Mouse (Mus musculus): Measurements from ENCODE around the gene Sik3. TPM values are rescaled to one million over a fixed set of nuclear protein-coding genes. Genes with fewer than 3 reads are reported as not detected.

The Sik3 gene
- polyA plus RNA-seq, 1 experiment from 2014 or later: 10.6 TPM

DNA sequence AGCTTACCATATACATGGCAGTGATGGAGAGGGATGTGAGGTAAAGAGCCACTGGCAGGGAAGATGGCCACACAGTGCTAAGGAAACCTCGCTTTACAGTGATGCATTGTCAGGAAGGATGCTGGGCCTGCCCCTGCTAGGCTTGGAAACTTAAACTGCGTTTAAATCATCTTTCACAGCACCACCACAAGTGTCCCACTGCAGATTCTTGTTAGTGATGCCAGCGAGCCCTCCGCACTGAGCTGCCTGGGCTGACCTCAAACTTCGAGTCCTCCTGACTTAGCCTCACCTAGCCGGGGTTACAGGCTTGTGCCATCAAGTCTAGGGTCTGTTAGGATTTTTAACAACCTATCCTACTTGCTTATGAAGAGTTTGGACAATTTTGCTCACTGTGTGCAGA, 161.3 kb downstream of the Sik3 start:
- H3K9me3 ChIP-seq (ENCODE audit: control insufficient read depth, low read length): no peaks in the 10 kb centered on the region
- no peak overlapping the region for H3K4me2 ChIP-seq (ENCODE audit: low read depth, severe bottlenecking)
- DNase-seq (ENCODE audit: low spot score) (no peak), ATAC-seq (ENCODE audit: insufficient number of reproducible peaks, low FRiP score, low TSS enrichment, low read depth) (no peak)
- H3K4me1 ChIP-seq (ENCODE audit: control insufficient read depth, insufficient read depth, low read length): 0 out of 2 replicates have a peak, but pooled peaks cover 3% of the 10 kb centered on the region
- H3K36me3 ChIP-seq (ENCODE audit: control insufficient read depth, insufficient read depth, low read length): no peaks in the 10 kb centered on the region
- no peaks in the 10 kb centered on the region for H3K27me3 ChIP-seq (ENCODE audit: control insufficient read depth, insufficient read depth, low read length)
- H3K4me3 ChIP-seq (ENCODE audit: low read depth, low read length): no peak overlapping the region
- no peak overlapping the region for H3K9ac ChIP-seq (ENCODE audit: low read length)
- WGBS: 88% methylated on average over 6 of the region's 6 CpGs
- no peak overlapping the region for H3K27ac ChIP-seq (replicated peaks; ENCODE audit: low read depth, low read length)

DNA sequence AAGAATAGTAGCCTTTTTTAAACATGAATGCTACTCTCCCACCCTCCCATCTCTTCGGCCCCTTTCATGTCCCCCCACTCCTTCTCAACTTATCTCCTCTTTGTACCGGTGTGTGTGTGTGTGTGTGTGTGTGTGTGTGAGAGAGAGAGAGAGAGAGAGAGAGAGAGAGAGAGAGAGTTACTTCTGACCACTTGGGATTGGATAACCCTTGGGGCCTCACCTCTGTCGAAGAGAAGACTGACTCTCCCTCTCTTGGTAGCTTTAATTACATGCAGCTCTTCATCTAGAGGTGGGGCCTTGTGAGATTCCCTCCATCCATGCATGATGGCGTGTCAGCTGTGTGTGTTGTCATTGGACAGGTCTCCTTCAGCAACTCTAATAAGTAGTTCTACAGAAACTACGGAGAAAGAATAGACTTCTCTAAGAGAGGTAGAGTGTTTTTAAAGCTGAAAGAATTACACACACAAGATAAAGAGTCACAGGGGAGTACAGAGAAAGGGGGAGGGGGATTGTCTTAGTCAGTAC, 162.2 kb downstream of the Sik3 start:
- ATAC-seq (ENCODE audit: insufficient number of reproducible peaks, low FRiP score, low TSS enrichment, low read depth): no peak
- H3K4me3 ChIP-seq (ENCODE audit: low read depth, low read length): no peak overlapping the region
- no peak overlapping the region for H3K9ac ChIP-seq (ENCODE audit: low read length)
- no peak overlapping the region for H3K27ac ChIP-seq (replicated peaks; ENCODE audit: low read depth, low read length)
- H3K36me3 ChIP-seq (ENCODE audit: control insufficient read depth, insufficient read depth, low read length): peaks cover 4% of the 10 kb centered on the region; the same call in 1 of the 2 replicates
- H3K4me2 ChIP-seq (ENCODE audit: low read depth, severe bottlenecking): no peak overlapping the region
- no peak for DNase-seq (ENCODE audit: low spot score)
- 0 out of 2 replicates have a peak, but pooled peaks cover 3% of the 10 kb centered on the region for H3K4me1 ChIP-seq (ENCODE audit: control insufficient read depth, insufficient read depth, low read length)
- H3K27me3 ChIP-seq (ENCODE audit: control insufficient read depth, insufficient read depth, low read length): no peaks in the 10 kb centered on the region
- H3K9me3 ChIP-seq (ENCODE audit: control insufficient read depth, low read length): no peaks in the 10 kb centered on the region
- WGBS: 86% methylated on average over 5 of the region's 5 CpGs

DNA sequence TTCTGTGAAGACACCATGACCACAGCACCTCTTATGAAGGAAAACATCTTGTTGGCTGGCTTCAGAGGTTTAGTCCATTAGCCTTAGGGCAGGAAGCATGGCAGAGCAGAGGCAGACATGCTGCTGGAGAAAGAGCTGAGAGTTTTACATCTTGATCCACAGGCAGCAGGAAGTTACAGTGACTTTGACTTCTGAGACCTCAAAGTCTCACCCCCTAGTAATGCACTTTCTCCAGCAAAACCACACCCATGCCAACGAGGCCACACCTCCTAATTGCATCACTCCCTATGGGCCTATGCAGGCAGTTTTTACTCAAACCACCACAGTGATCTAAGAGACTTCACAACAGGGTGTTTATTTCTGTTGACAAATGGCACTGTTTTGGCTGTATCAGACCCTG, 162.7 kb downstream of the Sik3 start:
- Histone ChIP-seq H3K36me3 (ENCODE audit: control insufficient read depth, insufficient read depth, low read length) (peaks cover 4% of the 10 kb centered on the region; the same call in 1 of the 2 replicates), H3K4me2 (ENCODE audit: low read depth, severe bottlenecking) (no peak overlapping the region), H3K27ac (replicated peaks; ENCODE audit: low read depth, low read length) (no peak overlapping the region), H3K9ac (ENCODE audit: low read length) (no peak overlapping the region), H3K9me3 (ENCODE audit: control insufficient read depth, low read length) (no peaks in the 10 kb centered on the region), H3K4me1 (ENCODE audit: control insufficient read depth, insufficient read depth, low read length) (0 out of 2 replicates have a peak, but pooled peaks cover 3% of the 10 kb centered on the region), H3K27me3 (ENCODE audit: control insufficient read depth, insufficient read depth, low read length) (no peaks in the 10 kb centered on the region), H3K4me3 (ENCODE audit: low read depth, low read length) (no peak overlapping the region)
- DNase-seq (ENCODE audit: low spot score): no peak
- ATAC-seq (ENCODE audit: insufficient number of reproducible peaks, low FRiP score, low TSS enrichment, low read depth): no peak
- WGBS: 28% methylated on average over 1 of the region's 1 CpGs

DNA sequence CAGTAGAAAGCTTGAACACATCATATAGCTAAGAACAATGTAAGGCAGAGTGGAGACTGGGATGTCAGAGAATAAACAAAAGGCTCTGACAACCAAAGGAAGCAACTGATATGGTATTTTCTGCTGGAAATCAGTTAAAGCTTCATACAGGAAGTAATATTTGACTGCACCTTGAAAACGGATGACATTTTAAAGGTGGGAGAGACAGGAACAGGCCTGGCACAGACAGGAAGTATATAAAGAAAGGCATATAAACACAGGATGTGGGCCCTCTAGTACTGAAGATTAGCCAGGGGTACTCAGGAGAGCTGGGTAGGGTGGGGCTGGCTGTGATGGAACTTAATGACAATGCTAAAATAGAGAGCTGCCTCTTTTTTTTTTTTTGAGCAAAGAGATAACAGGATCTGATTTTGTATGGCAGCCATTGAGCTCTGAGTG, 163.3 kb downstream of the Sik3 start:
- ATAC-seq (ENCODE audit: insufficient number of reproducible peaks, low FRiP score, low TSS enrichment, low read depth): no peak
- H3K27me3 ChIP-seq (ENCODE audit: control insufficient read depth, insufficient read depth, low read length): no peaks in the 10 kb centered on the region
- WGBS: 52% methylated on average over 1 of the region's 1 CpGs
- H3K36me3 ChIP-seq (ENCODE audit: control insufficient read depth, insufficient read depth, low read length): peaks cover 4% of the 10 kb centered on the region; the same call in 1 of the 2 replicates
- H3K9ac ChIP-seq (ENCODE audit: low read length): no peak overlapping the region
- H3K9me3 ChIP-seq (ENCODE audit: control insufficient read depth, low read length): no peaks in the 10 kb centered on the region
- no peak overlapping the region for H3K27ac ChIP-seq (replicated peaks; ENCODE audit: low read depth, low read length)
- no peak overlapping the region for H3K4me2 ChIP-seq (ENCODE audit: low read depth, severe bottlenecking)
- H3K4me3 ChIP-seq (ENCODE audit: low read depth, low read length): no peak overlapping the region
- DNase-seq (ENCODE audit: low spot score): no peak
- 0 out of 2 replicates have a peak, but pooled peaks cover 3% of the 10 kb centered on the region for H3K4me1 ChIP-seq (ENCODE audit: control insufficient read depth, insufficient read depth, low read length)

DNA sequence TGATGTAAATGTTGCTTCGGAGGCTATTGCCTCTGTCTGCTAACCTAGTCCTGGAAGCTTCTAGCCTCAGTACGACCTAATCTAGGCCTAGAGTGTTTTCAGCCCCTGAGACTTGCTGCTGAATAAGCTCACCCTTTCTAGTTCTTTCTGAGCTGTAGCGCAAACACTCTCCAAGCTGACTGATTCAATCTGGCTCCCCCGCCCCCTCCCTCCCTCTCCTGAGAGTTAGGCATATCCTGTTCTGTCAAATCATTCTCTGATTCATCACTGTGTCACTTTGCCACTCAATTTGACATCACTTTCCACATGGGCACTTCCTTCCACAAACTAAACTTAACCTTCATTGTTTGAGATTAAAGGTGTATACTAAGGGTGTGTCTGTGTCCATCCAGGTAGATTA, 164.0 kb downstream of the Sik3 start:
- DNase-seq (ENCODE audit: low spot score) (no peak), ATAC-seq (ENCODE audit: insufficient number of reproducible peaks, low FRiP score, low TSS enrichment, low read depth) (no peak)
- Histone ChIP-seq H3K4me1 (ENCODE audit: control insufficient read depth, insufficient read depth, low read length) (0 out of 2 replicates have a peak, but pooled peaks cover 3% of the 10 kb centered on the region), H3K4me2 (ENCODE audit: low read depth, severe bottlenecking) (no peak overlapping the region), H3K27me3 (ENCODE audit: control insufficient read depth, insufficient read depth, low read length) (no peaks in the 10 kb centered on the region), H3K36me3 (ENCODE audit: control insufficient read depth, insufficient read depth, low read length) (peaks cover 4% of the 10 kb centered on the region; the same call in 1 of the 2 replicates), H3K27ac (replicated peaks; ENCODE audit: low read depth, low read length) (no peak overlapping the region), H3K4me3 (ENCODE audit: low read depth, low read length) (no peak overlapping the region), H3K9ac (ENCODE audit: low read length) (no peak overlapping the region), H3K9me3 (ENCODE audit: control insufficient read depth, low read length) (no peaks in the 10 kb centered on the region)
- 88% methylated on average over 4 of the region's 4 CpGs for WGBS

DNA sequence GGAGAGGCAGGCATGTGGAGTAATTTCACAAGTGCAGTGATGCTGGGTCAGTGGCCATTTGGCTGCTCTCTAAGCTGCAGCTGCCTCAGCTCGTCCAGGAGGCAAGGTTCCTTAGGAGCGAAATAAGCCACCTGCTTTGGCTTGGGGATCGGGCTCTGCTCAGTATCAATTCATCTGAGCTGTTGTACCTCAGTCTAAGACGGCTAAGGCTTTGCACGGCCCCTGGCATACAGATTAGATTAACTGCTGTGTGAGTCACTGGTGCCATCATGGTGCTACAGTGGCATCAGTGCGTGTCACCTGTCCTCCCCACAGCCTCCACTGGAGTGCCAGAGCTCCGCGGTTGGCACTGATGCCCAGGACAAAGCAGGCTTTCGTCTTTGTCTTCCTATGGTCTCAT, 166.0 kb downstream of the Sik3 start:
- no peak for DNase-seq (ENCODE audit: low spot score)
- H3K27ac ChIP-seq (replicated peaks; ENCODE audit: low read depth, low read length): no peak overlapping the region
- no peaks in the 10 kb centered on the region for H3K27me3 ChIP-seq (ENCODE audit: control insufficient read depth, insufficient read depth, low read length)
- WGBS: 90% methylated on average over 9 of the region's 9 CpGs
- H3K9me3 ChIP-seq (ENCODE audit: control insufficient read depth, low read length): no peaks in the 10 kb centered on the region
- ATAC-seq (ENCODE audit: insufficient number of reproducible peaks, low FRiP score, low TSS enrichment, low read depth): no peak
- H3K4me1 ChIP-seq (ENCODE audit: control insufficient read depth, insufficient read depth, low read length): 0 out of 2 replicates have a peak, but pooled peaks cover 3% of the 10 kb centered on the region
- peaks cover 4% of the 10 kb centered on the region; the same call in 1 of the 2 replicates for H3K36me3 ChIP-seq (ENCODE audit: control insufficient read depth, insufficient read depth, low read length)
- H3K4me2 ChIP-seq (ENCODE audit: low read depth, severe bottlenecking): no peak overlapping the region
- no peak overlapping the region for H3K4me3 ChIP-seq (ENCODE audit: low read depth, low read length)
- H3K9ac ChIP-seq (ENCODE audit: low read length): no peak overlapping the region

DNA sequence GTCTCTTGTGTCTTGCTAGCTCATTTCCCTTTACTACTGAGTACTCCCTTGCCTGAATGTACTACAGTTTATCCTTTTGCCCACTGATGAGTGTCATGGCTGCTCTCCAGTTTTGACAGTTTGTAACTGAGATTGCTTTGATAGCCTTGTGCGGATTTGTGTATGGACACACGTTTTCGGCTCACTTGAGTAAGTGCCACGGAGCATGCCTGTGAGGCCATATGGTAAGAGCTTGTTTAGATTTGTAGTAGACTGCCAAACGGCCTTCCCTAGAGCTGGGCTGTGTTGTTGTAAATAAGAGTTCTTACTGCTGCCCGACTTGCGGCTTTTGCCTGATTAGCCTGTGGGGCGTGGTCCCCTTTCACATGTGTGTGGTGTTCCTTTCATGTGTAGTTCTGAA, 168.7 kb downstream of the Sik3 start:
- H3K4me2 ChIP-seq (ENCODE audit: low read depth, severe bottlenecking): no peak overlapping the region
- H3K27me3 ChIP-seq (ENCODE audit: control insufficient read depth, insufficient read depth, low read length): no peaks in the 10 kb centered on the region
- H3K9ac ChIP-seq (ENCODE audit: low read length): no peak overlapping the region
- no peaks in the 10 kb centered on the region for H3K9me3 ChIP-seq (ENCODE audit: control insufficient read depth, low read length)
- 0 out of 2 replicates have a peak, but pooled peaks cover 3% of the 10 kb centered on the region for H3K4me1 ChIP-seq (ENCODE audit: control insufficient read depth, insufficient read depth, low read length)
- ATAC-seq (ENCODE audit: insufficient number of reproducible peaks, low FRiP score, low TSS enrichment, low read depth): no peak
- DNase-seq (ENCODE audit: low spot score): no peak
- 76% methylated on average over 8 of the region's 8 CpGs for WGBS
- H3K4me3 ChIP-seq (ENCODE audit: low read depth, low read length): no peak overlapping the region
- peaks cover 4% of the 10 kb centered on the region; the same call in 1 of the 2 replicates for H3K36me3 ChIP-seq (ENCODE audit: control insufficient read depth, insufficient read depth, low read length)
- H3K27ac ChIP-seq (replicated peaks; ENCODE audit: low read depth, low read length): no peak overlapping the region

DNA sequence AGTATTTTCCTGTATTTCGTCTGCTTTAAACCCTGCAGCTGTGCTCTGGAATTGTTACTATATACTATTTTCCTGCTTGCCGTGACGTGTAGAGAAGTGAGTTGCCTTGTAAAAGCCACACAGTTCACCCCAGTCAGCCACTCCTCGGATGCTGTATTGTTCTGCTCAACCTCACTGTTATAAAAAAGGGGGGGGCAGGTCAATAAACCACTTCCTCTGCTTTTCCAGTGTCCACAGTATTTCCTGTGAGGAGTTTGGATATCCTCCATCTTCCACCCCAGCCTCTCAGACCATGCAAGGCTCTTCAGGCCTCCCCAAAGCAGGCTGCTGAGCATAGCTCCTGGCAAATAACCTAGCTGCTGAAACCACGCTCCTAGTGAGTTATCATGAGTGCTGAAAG, 171.9 kb downstream of the Sik3 start:
- ATAC-seq (ENCODE audit: insufficient number of reproducible peaks, low FRiP score, low TSS enrichment, low read depth): no peak
- H3K9ac ChIP-seq (ENCODE audit: low read length): no peak overlapping the region
- 70% methylated on average over 5 of the region's 5 CpGs for WGBS
- H3K36me3 ChIP-seq (ENCODE audit: control insufficient read depth, insufficient read depth, low read length): peaks cover 2% of the 10 kb centered on the region; the same call in 1 of the 2 replicates
- H3K4me1 ChIP-seq (ENCODE audit: control insufficient read depth, insufficient read depth, low read length): 0 out of 2 replicates have a peak, but pooled peaks cover 3% of the 10 kb centered on the region
- H3K4me2 ChIP-seq (ENCODE audit: low read depth, severe bottlenecking): no peak overlapping the region
- no peak for DNase-seq (ENCODE audit: low spot score)
- H3K27ac ChIP-seq (replicated peaks; ENCODE audit: low read depth, low read length): no peak overlapping the region
- no peaks in the 10 kb centered on the region for H3K9me3 ChIP-seq (ENCODE audit: control insufficient read depth, low read length)
- H3K4me3 ChIP-seq (ENCODE audit: low read depth, low read length): no peak overlapping the region
- no peaks in the 10 kb centered on the region for H3K27me3 ChIP-seq (ENCODE audit: control insufficient read depth, insufficient read depth, low read length)

DNA sequence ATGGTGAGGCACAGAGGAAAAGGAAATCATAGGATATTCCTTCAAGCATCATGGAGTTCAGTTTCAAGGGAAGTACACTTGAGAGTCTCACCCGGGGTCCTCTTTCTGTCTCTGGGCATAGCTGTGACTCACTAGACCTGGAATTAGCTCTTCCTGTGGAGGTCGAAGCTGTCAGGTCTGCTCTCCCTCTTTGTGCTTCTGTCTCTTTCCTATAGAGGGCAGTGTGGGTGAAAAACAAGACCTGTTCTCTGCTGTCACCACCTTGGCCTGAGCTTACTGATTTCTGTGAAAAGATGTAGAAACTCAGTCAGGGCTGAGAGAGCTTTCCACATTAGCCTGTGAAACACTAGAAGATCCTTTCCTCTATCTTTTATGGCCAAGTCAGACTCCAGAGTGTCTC, 172.6 kb downstream of the Sik3 start:
- Histone ChIP-seq H3K4me2 (ENCODE audit: low read depth, severe bottlenecking) (no peak overlapping the region), H3K27ac (replicated peaks; ENCODE audit: low read depth, low read length) (no peak overlapping the region), H3K4me3 (ENCODE audit: low read depth, low read length) (no peak overlapping the region), H3K4me1 (ENCODE audit: control insufficient read depth, insufficient read depth, low read length) (0 out of 2 replicates have a peak, but pooled peaks cover 3% of the 10 kb centered on the region), H3K36me3 (ENCODE audit: control insufficient read depth, insufficient read depth, low read length) (no peaks in the 10 kb centered on the region), H3K27me3 (ENCODE audit: control insufficient read depth, insufficient read depth, low read length) (no peaks in the 10 kb centered on the region), H3K9me3 (ENCODE audit: control insufficient read depth, low read length) (no peaks in the 10 kb centered on the region), H3K9ac (ENCODE audit: low read length) (no peak overlapping the region)
- DNase-seq (ENCODE audit: low spot score) (no peak), ATAC-seq (ENCODE audit: insufficient number of reproducible peaks, low FRiP score, low TSS enrichment, low read depth) (no peak)
- WGBS: 51% methylated on average over 2 of the region's 2 CpGs

Data from limb, embryonic 11.5 days (tissue).